Mouse (Mus musculus) liver, postnatal 0 days (tissue): ENCODE data around the gene Hsdl1. TPM values are rescaled to one million over a fixed set of nuclear protein-coding genes. Genes with fewer than 3 reads are reported as not detected.

ENCODE experiments used
- ATAC-seq: fragments of 200-750 bp; cut with Nextera tagmentation; 2 replicates; pipeline ENCODE4 v1.8.0; 2017; ENCODE audit warnings: mild to moderate bottlenecking, moderate library complexity
- DNase-seq: peaks from one replicate; pipeline ENCODE4 v3.0.0-alpha.2; 2016
- H3K27ac ChIP-seq: fragments of 300-500 bp; sonication (generic); 2 replicates; pipeline ENCODE4 v1.5.1; 2014; ENCODE audit warnings: antibody characterized with exemption, moderate library complexity, mild to moderate bottlenecking, low read depth
- H3K27me3 ChIP-seq: fragments of 300-500 bp; sonication (generic); 2 replicates; pipeline ENCODE4 v1.6.1; 2014; ENCODE audit warnings: low read length, control low read depth, mixed read lengths; ENCODE audit not compliant: insufficient read depth
- H3K36me3 ChIP-seq: fragments of 300-500 bp; sonication (generic); replicated peaks from 2 replicates; pipeline ENCODE4 v1.6.1; 2014; ENCODE audit warnings: mild to moderate bottlenecking, control low read depth, low read length, moderate library complexity, mixed read lengths; ENCODE audit not compliant: insufficient read depth
- H3K4me1 ChIP-seq: fragments of 300-500 bp; sonication (generic); 2 replicates; pipeline ENCODE4 v1.6.1; 2014; ENCODE audit warnings: antibody characterized with exemption, mild to moderate bottlenecking, control low read depth; ENCODE audit not compliant: insufficient read depth
- H3K4me2 ChIP-seq: fragments of 300-500 bp; sonication (generic); 2 replicates; pipeline ENCODE4 v1.6.1; 2014; ENCODE audit warnings: low read depth, mild to moderate bottlenecking, low read length, moderate library complexity, mixed read lengths
- H3K4me3 ChIP-seq: fragments of 300-500 bp; sonication (generic); 2 replicates; pipeline ENCODE4 v1.5.1; 2014; ENCODE audit warnings: low read depth, low read length
- H3K9ac ChIP-seq: fragments of 300-500 bp; sonication (generic); replicated peaks from 2 replicates; pipeline ENCODE4 v1.6.1; 2014; ENCODE audit warnings: mild to moderate bottlenecking, moderate library complexity
- H3K9me3 ChIP-seq: fragments of 300-500 bp; sonication (generic); 2 replicates; pipeline ENCODE4 v1.6.1; 2016; ENCODE audit warnings: mild to moderate bottlenecking, control low read depth, low read length, mixed read lengths
- CTCF ChIP-seq: sonication (generic); IDR thresholded peaks from 2 replicates; pipeline ENCODE4 v1.5.1; 2016; ENCODE audit warnings: antibody characterized with exemption, low read depth
- EP300 ChIP-seq: IDR thresholded peaks from 2 replicates; pipeline ENCODE4 v1.6.1; 2016; ENCODE audit warnings: antibody characterized with exemption, low read depth, mild to moderate bottlenecking
- WGBS: fragments of 180-500 bp; shearing (Covaris S2); extraction: QIAGEN DNeasy Blood & Tissue Kit; methylation state at CpG from one replicate; pipeline ENCODE4 v1.1.7; 2014; ENCODE audit not compliant: insufficient replicate concordance; 5-methylcytosine and 5-hydroxymethylcytosine counted together
- polyA plus RNA-seq: library from polyadenylated mRNA; unstranded; fragments of >200 nt; fragmentation: Nextera tagmentation; extraction: Ambion mirVana; gene quantifications from 2 replicates; pipeline ENCODE4 v1.2.1, GENCODE M21; 2015

Gene Hsdl1
- polyA plus RNA-seq, 1 experiment from 2014 or later, result 12.5 TPM

- Histone ChIP-seq H3K9ac (no peak overlapping the region), H3K27me3 (no peaks in the 10 kb centered on the region), H3K27ac (no peak overlapping the region), H3K4me3 (no peak overlapping the region), H3K4me1 (peaks cover 13% of the 10 kb centered on the region), H3K4me2 (no peak overlapping the region), H3K36me3 (peaks cover 28% of the 10 kb centered on the region), H3K9me3 (no peaks in the 10 kb centered on the region)
- TF ChIP-seq CTCF, result no peak
- no peak for TF ChIP-seq EP300
- DNase-seq, result no peak
- 67% methylated on average over 7 of the region's 7 CpGs for WGBS
- ATAC-seq, result no peak
Observed at GRCm38 (mm10) chr8:119548560-119549113, 26.3 kb downstream of the Hsdl1 start.

- Histone ChIP-seq H3K36me3 (peaks cover 39% of the 10 kb centered on the region), H3K27ac (no peak overlapping the region), H3K4me2 (no peak overlapping the region), H3K4me1 (peaks cover 4% of the 10 kb centered on the region; the same call in 1 of the 2 replicates), H3K9ac (no peak overlapping the region), H3K9me3 (no peaks in the 10 kb centered on the region), H3K4me3 (no peak overlapping the region), H3K27me3 (no peaks in the 10 kb centered on the region)
- DNase-seq, result no peak
- TF ChIP-seq EP300, result no peak
- TF ChIP-seq CTCF, result no peak
- whole genome bisulfite sequencing, result 76% methylated on average over 18 of the region's 18 CpGs
- no peak for ATAC-seq
Observed at GRCm38 (mm10) chr8:119547019-119547691, 27.8 kb downstream of the Hsdl1 start.

GRCm38 (mm10) chr8:119545791-119546190, 29.2 kb downstream of the Hsdl1 start:
- 89% methylated on average over 6 of the region's 6 CpGs for WGBS
- H3K9ac ChIP-seq, result no peak overlapping the region
- no peak overlapping the region for H3K4me2 ChIP-seq
- DNase-seq (no peak), ATAC-seq (no peak)
- no peaks in the 10 kb centered on the region for H3K9me3 ChIP-seq
- H3K27ac ChIP-seq, result no peak overlapping the region
- H3K4me1 ChIP-seq, result no peaks in the 10 kb centered on the region
- H3K27me3 ChIP-seq, result no peaks in the 10 kb centered on the region
- TF ChIP-seq CTCF (no peak), EP300 (no peak)
- H3K36me3 ChIP-seq, result peaks cover 52% of the 10 kb centered on the region
- no peak overlapping the region for H3K4me3 ChIP-seq

DNA sequence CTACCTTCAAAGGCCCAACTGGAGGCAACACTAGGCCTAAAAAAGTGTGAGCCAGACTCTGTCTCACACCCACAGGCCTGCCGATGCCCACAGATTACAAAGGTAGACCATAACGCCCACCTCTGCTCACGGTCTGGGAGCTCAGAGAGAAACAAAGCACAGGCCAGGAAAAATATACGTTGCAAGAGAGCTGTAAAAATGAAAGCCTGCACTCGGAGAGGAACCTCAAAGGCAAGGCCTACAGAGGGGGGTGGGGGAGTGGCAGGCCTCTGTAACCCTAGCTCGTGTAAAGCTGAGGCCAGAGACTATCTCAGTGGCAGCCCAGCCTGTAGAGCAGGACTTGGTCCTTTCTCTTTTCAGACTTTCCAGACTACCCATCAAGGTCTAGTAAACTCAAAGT, 29.8 kb downstream of the Hsdl1 start:
- H3K4me3 ChIP-seq, result no peak overlapping the region
- no peak overlapping the region for H3K4me2 ChIP-seq
- ATAC-seq (no peak), DNase-seq (no peak)
- no peaks in the 10 kb centered on the region for H3K4me1 ChIP-seq
- WGBS, result 70% methylated on average over 6 of the region's 6 CpGs
- TF ChIP-seq CTCF, result no peak
- no peak overlapping the region for H3K27ac ChIP-seq
- H3K9me3 ChIP-seq, result no peaks in the 10 kb centered on the region
- H3K36me3 ChIP-seq, result peaks cover 58% of the 10 kb centered on the region
- no peak overlapping the region for H3K9ac ChIP-seq
- no peaks in the 10 kb centered on the region for H3K27me3 ChIP-seq

DNA sequence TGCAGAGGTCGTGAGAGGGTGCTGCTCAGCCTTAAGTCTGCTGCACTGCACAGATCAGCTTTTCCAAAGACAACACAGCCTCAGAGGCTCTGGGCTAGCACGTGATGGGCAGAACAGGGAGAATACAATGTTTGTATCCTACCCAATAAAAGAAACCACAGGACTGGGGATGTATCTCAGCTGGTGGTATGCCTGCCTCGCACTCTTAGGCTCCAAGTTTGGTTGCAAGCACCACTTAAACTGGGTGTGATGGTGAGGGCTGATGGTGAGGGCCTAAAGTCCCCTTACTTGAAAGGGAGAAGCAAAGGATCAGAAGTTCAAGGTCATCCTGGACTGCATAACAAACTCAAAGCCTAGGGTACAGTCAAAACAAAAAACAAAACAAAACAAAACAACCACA, 30.4 kb downstream of the Hsdl1 start:
- Histone ChIP-seq H3K4me3 (no peak overlapping the region), H3K9me3 (no peaks in the 10 kb centered on the region), H3K4me2 (no peak overlapping the region), H3K4me1 (no peaks in the 10 kb centered on the region), H3K9ac (no peak overlapping the region), H3K27me3 (no peaks in the 10 kb centered on the region), H3K27ac (no peak overlapping the region), H3K36me3 (peaks cover 64% of the 10 kb centered on the region)
- DNase-seq (no peak), ATAC-seq (no peak)
- TF ChIP-seq EP300 (no peak), CTCF (no peak)
- 78% methylated on average over 3 of the region's 3 CpGs for WGBS

DNA sequence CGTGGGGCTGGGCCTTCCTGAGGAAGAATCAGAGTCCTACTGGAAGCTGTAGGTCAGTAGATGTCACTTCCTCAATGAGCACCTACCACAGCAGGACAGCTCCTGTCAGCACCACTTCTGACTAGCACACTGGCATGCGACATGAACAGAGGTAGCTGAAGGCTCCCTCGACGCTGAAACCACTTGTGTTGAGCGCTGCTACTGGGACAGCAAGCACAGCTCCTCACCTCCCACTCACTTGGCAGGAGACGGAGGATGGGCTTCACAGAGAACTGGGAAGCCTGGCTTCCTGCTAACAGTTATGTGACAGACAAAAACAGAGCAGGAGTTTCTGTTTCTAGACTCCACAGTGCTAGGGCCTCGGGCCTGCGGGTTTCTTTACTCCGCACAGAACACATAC, 43.0 kb downstream of the Hsdl1 start:
- no peak for ATAC-seq
- no peaks in the 10 kb centered on the region for H3K4me1 ChIP-seq
- peaks cover 95% of the 10 kb centered on the region for H3K36me3 ChIP-seq
- no peak overlapping the region for H3K9ac ChIP-seq
- WGBS, result 82% methylated on average over 9 of the region's 9 CpGs
- no peak for DNase-seq
- no peaks in the 10 kb centered on the region for H3K27me3 ChIP-seq
- H3K9me3 ChIP-seq, result no peaks in the 10 kb centered on the region
- no peak for TF ChIP-seq CTCF
- no peak for TF ChIP-seq EP300
- H3K4me3 ChIP-seq, result no peak overlapping the region
- H3K4me2 ChIP-seq, result no peak overlapping the region
- no peak overlapping the region for H3K27ac ChIP-seq
